Mouse (Mus musculus) lung, postnatal 0 days (tissue): ENCODE measurements around the gene Osbpl6.

Experiments used
- CTCF ChIP-seq: IDR thresholded peaks from 2 replicates; pipeline ENCODE4 v1.5.1; 2016; ENCODE audit warnings: antibody characterized with exemption, mild to moderate bottlenecking
- EP300 ChIP-seq: IDR thresholded peaks from 2 replicates; pipeline ENCODE4 v1.6.1; 2016; ENCODE audit warnings: antibody characterized with exemption, mild to moderate bottlenecking, control low read depth

DNA sequence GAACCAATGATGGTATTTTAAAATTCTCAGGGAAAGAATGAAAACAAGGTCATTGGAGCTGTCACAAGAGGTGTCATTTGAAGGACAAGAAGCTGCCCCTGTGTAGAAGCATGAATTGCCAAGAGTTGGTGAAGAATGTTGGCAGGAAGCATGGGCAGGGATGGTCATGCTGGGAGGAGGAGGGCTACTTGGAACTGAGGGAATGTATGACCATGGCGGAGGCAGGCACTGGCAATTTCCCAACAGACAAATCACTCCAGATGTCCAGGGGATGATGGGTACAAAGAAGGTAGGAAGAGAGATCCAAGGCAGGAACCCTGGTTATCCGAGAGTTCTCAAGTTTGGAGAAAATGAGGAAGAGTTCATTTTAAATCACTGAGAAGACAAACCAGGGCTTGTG lies 3.7 kb downstream of the Osbpl6 start:
- no peak for TF ChIP-seq EP300
- TF ChIP-seq CTCF = no peak
